Mouse (Mus musculus) limb, embryonic 11.5 days (tissue): ENCODE results near the gene Klhl7. TPM values are rescaled to one million over a fixed set of nuclear protein-coding genes. Genes with fewer than 3 reads are reported as not detected.

Source experiments
- ATAC-seq: fragments of 200-750 bp; cut with Nextera tagmentation; 2 replicates; pipeline ENCODE4 v1.8.0; 2017; ENCODE audit warnings: low read depth; ENCODE audit not compliant: insufficient number of reproducible peaks, low FRiP score, low TSS enrichment
- DNase-seq: peaks from one replicate; pipeline ENCODE4 v3.0.0-alpha.2; 2015; ENCODE audit warnings: low spot score
- H3K27ac ChIP-seq: fragments of 300-500 bp; sonication (generic); replicated peaks from 2 replicates; pipeline ENCODE4 v1.5.1; 2014; ENCODE audit warnings: low read depth, mild to moderate bottlenecking, low read length
- H3K27me3 ChIP-seq: fragments of 300-500 bp; sonication (generic); 2 replicates; pipeline ENCODE4 v1.6.1; 2014; ENCODE audit warnings: mild to moderate bottlenecking, low read length, mixed read lengths; ENCODE audit not compliant: control insufficient read depth, insufficient read depth
- H3K36me3 ChIP-seq: fragments of 300-500 bp; sonication (generic); 2 replicates; pipeline ENCODE4 v1.6.1; 2014; ENCODE audit warnings: mild to moderate bottlenecking, low read length, moderate library complexity, mixed read lengths; ENCODE audit not compliant: control insufficient read depth, insufficient read depth
- H3K4me1 ChIP-seq: fragments of 300-500 bp; sonication (generic); 2 replicates; pipeline ENCODE4 v1.6.1; 2014; ENCODE audit warnings: low read length, mixed read lengths; ENCODE audit not compliant: control insufficient read depth, insufficient read depth
- H3K4me2 ChIP-seq: fragments of 300-500 bp; sonication (generic); 2 replicates; pipeline ENCODE4 v1.6.1; 2014; ENCODE audit warnings: low read depth, mild to moderate bottlenecking, moderate library complexity; ENCODE audit not compliant: severe bottlenecking
- H3K4me3 ChIP-seq: fragments of 300-500 bp; sonication (generic); 2 replicates; pipeline ENCODE4 v1.5.1; 2014; ENCODE audit warnings: low read depth, low read length
- H3K9ac ChIP-seq: fragments of 300-500 bp; sonication (generic); 2 replicates; pipeline ENCODE4 v1.6.1; 2014; ENCODE audit warnings: mild to moderate bottlenecking, low read length
- H3K9me3 ChIP-seq: fragments of 300-500 bp; sonication (generic); 2 replicates; pipeline ENCODE4 v1.6.1; 2016; ENCODE audit warnings: low read length; ENCODE audit not compliant: control insufficient read depth
- WGBS: fragments of 180-500 bp; shearing (Covaris S2); extraction: QIAGEN DNeasy Blood & Tissue Kit; methylation state at CpG from one replicate; pipeline ENCODE4 v1.1.7; 2014; 5-methylcytosine and 5-hydroxymethylcytosine counted together
- polyA plus RNA-seq: library from polyadenylated mRNA; unstranded; fragments of >200 nt; fragmentation: Nextera tagmentation; extraction: Ambion mirVana; gene quantifications from 2 replicates; pipeline ENCODE4 v1.2.1, GENCODE M21; 2014

The Klhl7 gene
- polyA plus RNA-seq, 1 experiment from 2014 or later, result 60.0 TPM

DNA sequence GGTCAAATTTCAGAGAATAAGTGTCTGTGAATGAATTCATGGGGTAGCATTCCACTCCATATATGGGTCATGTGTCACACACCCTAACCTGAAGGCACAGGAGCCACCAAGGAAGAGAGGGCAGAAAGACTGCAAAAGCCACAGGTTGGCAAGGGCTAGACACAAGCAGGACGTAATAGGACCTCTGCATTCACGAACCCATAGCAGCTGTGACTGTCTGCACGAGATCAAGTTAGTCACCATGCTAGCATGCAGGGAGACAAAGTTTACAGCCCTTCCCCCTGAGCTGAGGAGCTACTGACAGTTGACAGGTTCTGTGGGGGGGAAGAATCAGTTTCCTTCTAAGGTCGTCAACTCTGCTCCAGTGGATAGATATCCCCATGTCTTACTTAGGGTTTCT is 36.9 kb upstream of the Klhl7 start:
- no peak overlapping the region for H3K4me3 ChIP-seq
- H3K27me3 ChIP-seq, result no peaks in the 10 kb centered on the region
- H3K4me2 ChIP-seq, result no peak overlapping the region
- no peaks in the 10 kb centered on the region for H3K36me3 ChIP-seq
- H3K9me3 ChIP-seq, result no peaks in the 10 kb centered on the region
- H3K27ac ChIP-seq, result no peak overlapping the region
- no peak overlapping the region for H3K9ac ChIP-seq
- 71% methylated on average over 4 of the region's 4 CpGs for WGBS
- DNase-seq (no peak), ATAC-seq (no peak)
- H3K4me1 ChIP-seq, result no peaks in the 10 kb centered on the region

GRCm38 (mm10) chr5:24068955-24069354 is 31.4 kb upstream of the Klhl7 start:
- 87% methylated on average over 6 of the region's 6 CpGs for WGBS
- no peaks in the 10 kb centered on the region for H3K27me3 ChIP-seq
- no peak overlapping the region for H3K9ac ChIP-seq
- no peak overlapping the region for H3K4me2 ChIP-seq
- ATAC-seq (no peak), DNase-seq (no peak)
- H3K4me1 ChIP-seq, result no peaks in the 10 kb centered on the region
- no peaks in the 10 kb centered on the region for H3K9me3 ChIP-seq
- no peak overlapping the region for H3K27ac ChIP-seq
- H3K36me3 ChIP-seq, result no peaks in the 10 kb centered on the region
- no peak overlapping the region for H3K4me3 ChIP-seq

- Histone ChIP-seq H3K36me3 (no peaks in the 10 kb centered on the region), H3K27me3 (no peaks in the 10 kb centered on the region), H3K4me2 (no peak overlapping the region), H3K4me3 (no peak overlapping the region), H3K9me3 (no peaks in the 10 kb centered on the region), H3K4me1 (0 out of 2 replicates have a peak, but pooled peaks cover 2% of the 10 kb centered on the region), H3K27ac (no peak overlapping the region), H3K9ac (no peak overlapping the region)
- no peak for ATAC-seq
- 75% methylated on average over 6 of the region's 6 CpGs for WGBS
- DNase-seq, result no peak
Observed at GRCm38 (mm10) chr5:24072031-24072430, 28.4 kb upstream of the Klhl7 start.

- ATAC-seq (peak; percentile 68; the same call in 1 of the 2 replicates), DNase-seq (peak; percentile 66)
- no peaks in the 10 kb centered on the region for H3K27me3 ChIP-seq
- WGBS, result 2% methylated on average over 14 of the region's 15 CpGs
- H3K4me2 ChIP-seq, result peak overlapping the region; percentile 27
- H3K9me3 ChIP-seq, result no peaks in the 10 kb centered on the region
- peak overlapping the region; percentile 10; the same call in 1 of the 2 replicates for H3K4me3 ChIP-seq
- peak overlapping the region; percentile 27; the same call in 1 of the 2 replicates for H3K9ac ChIP-seq
- 0 out of 2 replicates have a peak, but pooled peaks cover 4% of the 10 kb centered on the region for H3K4me1 ChIP-seq
- H3K27ac ChIP-seq, result no peak overlapping the region
- H3K36me3 ChIP-seq, result no peaks in the 10 kb centered on the region
Observed at GRCm38 (mm10) chr5:24076986-24077718, 23.3 kb upstream of the Klhl7 start.

- H3K27me3 ChIP-seq, result no peaks in the 10 kb centered on the region
- 0 out of 2 replicates have a peak, but pooled peaks cover 4% of the 10 kb centered on the region for H3K4me1 ChIP-seq
- 23% methylated on average over 7 of the region's 7 CpGs for WGBS
- H3K4me3 ChIP-seq, result no peak overlapping the region
- H3K9me3 ChIP-seq, result no peaks in the 10 kb centered on the region
- H3K36me3 ChIP-seq, result no peaks in the 10 kb centered on the region
- ATAC-seq, result no peak
- H3K9ac ChIP-seq, result no peak overlapping the region
- peak overlapping the region; percentile 27; the same call in 1 of the 2 replicates for H3K4me2 ChIP-seq
- no peak for DNase-seq
- no peak overlapping the region for H3K27ac ChIP-seq
Observed at GRCm38 (mm10) chr5:24077739-24078306, 22.6 kb upstream of the Klhl7 start.

DNA sequence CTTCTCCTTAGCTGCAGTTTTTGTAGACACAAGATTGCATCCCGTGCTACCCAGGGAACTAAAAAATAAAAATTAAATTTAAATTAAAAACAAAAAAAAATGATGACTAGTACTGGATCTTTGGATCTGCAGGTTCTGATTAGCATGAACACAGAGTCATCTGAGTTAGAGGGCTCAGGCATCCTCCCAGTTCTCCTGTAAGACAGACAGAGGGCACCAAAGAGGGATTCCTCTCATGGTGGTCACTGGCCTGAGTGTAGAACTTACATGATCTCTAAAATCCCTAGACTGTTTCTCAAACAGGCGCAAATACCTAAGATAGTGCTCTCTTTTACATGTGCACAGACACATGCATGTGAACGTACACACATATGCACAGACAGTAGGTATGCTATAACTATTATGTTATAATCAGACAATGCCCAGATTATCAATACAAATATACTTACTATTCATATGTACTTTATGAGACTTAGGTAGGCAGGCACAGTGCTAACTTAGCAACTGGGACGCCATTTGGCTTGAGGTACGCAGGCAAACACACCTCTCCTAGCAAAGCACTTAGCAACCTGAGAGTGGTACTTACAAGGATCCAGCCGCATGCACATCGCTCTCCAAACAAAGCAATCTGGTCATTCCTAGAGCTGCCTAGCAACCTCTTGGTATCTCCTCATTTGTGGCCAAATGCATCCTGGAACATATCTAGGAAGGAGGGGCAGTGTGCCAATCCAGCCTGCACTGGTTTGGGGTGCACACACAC is 21.8 kb upstream of the Klhl7 start:
- Histone ChIP-seq H3K27ac (no peak overlapping the region), H3K9ac (no peak overlapping the region), H3K9me3 (no peaks in the 10 kb centered on the region), H3K4me3 (no peak overlapping the region), H3K4me1 (0 out of 2 replicates have a peak, but pooled peaks cover 4% of the 10 kb centered on the region), H3K36me3 (no peaks in the 10 kb centered on the region), H3K4me2 (no peak overlapping the region), H3K27me3 (no peaks in the 10 kb centered on the region)
- no peak for ATAC-seq
- no peak for DNase-seq
- WGBS, result 86% methylated on average over 7 of the region's 7 CpGs

DNA sequence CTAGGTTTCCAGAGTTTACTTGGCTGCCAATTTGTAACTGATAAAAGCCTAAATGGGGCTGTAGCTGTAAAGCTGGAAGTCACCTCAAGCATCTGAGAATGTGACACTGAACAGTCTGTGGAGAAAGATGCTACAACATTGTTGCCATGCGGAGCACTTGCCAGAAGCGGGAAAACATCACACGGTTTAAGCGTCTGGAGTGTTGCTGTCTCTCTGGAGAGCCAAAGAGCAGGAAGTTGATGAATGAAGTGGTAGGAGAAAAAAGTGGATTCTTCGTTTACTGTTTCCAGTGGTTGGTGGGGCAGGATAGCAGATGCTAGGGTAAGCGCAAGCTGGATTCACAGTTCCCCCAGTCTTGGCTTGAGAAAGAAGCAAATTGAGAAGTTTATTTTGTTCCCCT is 19.6 kb upstream of the Klhl7 start:
- Histone ChIP-seq H3K4me3 (no peak overlapping the region), H3K9me3 (no peaks in the 10 kb centered on the region), H3K4me1 (0 out of 2 replicates have a peak, but pooled peaks cover 4% of the 10 kb centered on the region), H3K4me2 (no peak overlapping the region), H3K9ac (no peak overlapping the region), H3K27ac (no peak overlapping the region), H3K27me3 (no peaks in the 10 kb centered on the region), H3K36me3 (no peaks in the 10 kb centered on the region)
- WGBS, result 52% methylated on average over 6 of the region's 6 CpGs
- ATAC-seq (no peak), DNase-seq (no peak)

- H3K4me2 ChIP-seq, result no peak overlapping the region
- no peak overlapping the region for H3K27ac ChIP-seq
- no peak overlapping the region for H3K4me3 ChIP-seq
- no peak overlapping the region for H3K9ac ChIP-seq
- no peaks in the 10 kb centered on the region for H3K4me1 ChIP-seq
- WGBS, result 75% methylated on average over 4 of the region's 4 CpGs
- ATAC-seq (no peak), DNase-seq (no peak)
- H3K9me3 ChIP-seq, result no peaks in the 10 kb centered on the region
- H3K36me3 ChIP-seq, result no peaks in the 10 kb centered on the region
- H3K27me3 ChIP-seq, result no peaks in the 10 kb centered on the region
Observed at GRCm38 (mm10) chr5:24084835-24085234, 15.6 kb upstream of the Klhl7 start.
